Mouse (Mus musculus): ENCODE measurements around the gene Rflna.

GRCm38 (mm10) chr5:125006896-125007295, 3.9 kb downstream of the Rflna start:
- TF ChIP-seq CTCF (IDR thresholded peaks at IDR 0.05; ENCODE audit: low read depth) (no peak), EP300 (optimal IDR thresholded peaks at IDR 0.05) (no peak)

All from stomach, postnatal 0 days (tissue).